Mouse (Mus musculus) neural tube, embryonic 12.5 days (tissue): ENCODE results near the gene Eml2. TPM values are rescaled to one million over a fixed set of nuclear protein-coding genes. Genes with fewer than 3 reads are reported as not detected.

ENCODE experiments used
- ATAC-seq: fragments of 200-750 bp; cut with Nextera tagmentation; 2 replicates; pipeline ENCODE4 v1.8.0; 2017; ENCODE audit warnings: low read depth, mild to moderate bottlenecking, moderate TSS enrichment, moderate library complexity; ENCODE audit not compliant: low FRiP score
- H3K27ac ChIP-seq: fragments of 300-500 bp; sonication (generic); 2 replicates; pipeline ENCODE4 v1.5.1; 2016
- H3K27me3 ChIP-seq: fragments of 300-500 bp; sonication (generic); replicated peaks from 2 replicates; pipeline ENCODE4 v1.6.1; 2016; ENCODE audit warnings: mild to moderate bottlenecking
- H3K36me3 ChIP-seq: fragments of 300-500 bp; sonication (generic); 2 replicates; pipeline ENCODE4 v1.6.1; 2016; ENCODE audit warnings: mild to moderate bottlenecking
- H3K4me1 ChIP-seq: fragments of 300-500 bp; sonication (generic); 2 replicates; pipeline ENCODE4 v1.6.1; 2016
- H3K4me2 ChIP-seq: fragments of 300-500 bp; sonication (generic); replicated peaks from 2 replicates; pipeline ENCODE4 v1.6.1; 2016; ENCODE audit warnings: mild to moderate bottlenecking
- H3K4me3 ChIP-seq: fragments of 300-500 bp; sonication (generic); 2 replicates; pipeline ENCODE4 v1.5.1; 2016
- H3K9ac ChIP-seq: fragments of 300-500 bp; sonication (generic); 2 replicates; pipeline ENCODE4 v1.6.1; 2016; ENCODE audit warnings: mild to moderate bottlenecking
- H3K9me3 ChIP-seq: fragments of 300-500 bp; sonication (generic); 2 replicates; pipeline ENCODE4 v1.6.1; 2016; ENCODE audit warnings: mild to moderate bottlenecking
- WGBS: fragments of 180-500 bp; shearing (Covaris S2); methylation state at CpG from one replicate; pipeline ENCODE4 v1.1.7; 2016; 5-methylcytosine and 5-hydroxymethylcytosine counted together
- polyA plus RNA-seq: library from polyadenylated mRNA; unstranded; fragments of >200 nt; fragmentation: Nextera tagmentation; extraction: Ambion mirVana; gene quantifications from 2 replicates; pipeline ENCODE4 v1.2.1, GENCODE M21; 2016

The Eml2 gene
- polyA plus RNA-seq, 1 experiment from 2014 or later: 6.6 TPM

- H3K9ac ChIP-seq: no peak overlapping the region
- H3K9me3 ChIP-seq: no peaks in the 10 kb centered on the region
- 4% methylated on average over 1 of the region's 1 CpGs for WGBS
- H3K4me2 ChIP-seq: no peak overlapping the region; the same call in 1 of the 2 replicates
- no peak overlapping the region for H3K4me3 ChIP-seq
- peaks cover 2% of the 10 kb centered on the region; the same call in 1 of the 2 replicates for H3K36me3 ChIP-seq
- no peaks in the 10 kb centered on the region for H3K27me3 ChIP-seq
- H3K4me1 ChIP-seq: peaks cover 14% of the 10 kb centered on the region; the same call in 1 of the 2 replicates
- peak; percentile 94 for ATAC-seq
- H3K27ac ChIP-seq: no peak overlapping the region
These were observed 63.2 kb downstream of the Eml2 start for GRCm38 (mm10) chr7:19239423-19239822.

GRCm38 (mm10) chr7:19239986-19240385, 63.8 kb downstream of the Eml2 start:
- Histone ChIP-seq H3K36me3 (peaks cover 8% of the 10 kb centered on the region), H3K4me3 (no peak overlapping the region), H3K27me3 (no peaks in the 10 kb centered on the region), H3K4me2 (no peak overlapping the region), H3K9me3 (no peaks in the 10 kb centered on the region), H3K9ac (no peak overlapping the region), H3K27ac (no peak overlapping the region), H3K4me1 (peaks cover 14% of the 10 kb centered on the region; the same call in 1 of the 2 replicates)
- 0 out of 2 replicates have a peak, but pooled peaks have one; percentile 35 for ATAC-seq
- 78% methylated on average over 4 of the region's 4 CpGs for WGBS

- H3K9me3 ChIP-seq: no peaks in the 10 kb centered on the region
- ATAC-seq: no peak
- no peak overlapping the region for H3K9ac ChIP-seq
- peaks cover 18% of the 10 kb centered on the region for H3K36me3 ChIP-seq
- no peak overlapping the region for H3K27ac ChIP-seq
- H3K4me3 ChIP-seq: no peak overlapping the region
- H3K4me2 ChIP-seq: no peak overlapping the region
- H3K4me1 ChIP-seq: peaks cover 14% of the 10 kb centered on the region; the same call in 1 of the 2 replicates
- no peaks in the 10 kb centered on the region for H3K27me3 ChIP-seq
- 89% methylated on average over 8 of the region's 8 CpGs for WGBS
These were observed 64.8 kb downstream of the Eml2 start for GRCm38 (mm10) chr7:19240905-19241463.

GRCm38 (mm10) chr7:19242005-19242404, 65.8 kb downstream of the Eml2 start:
- Histone ChIP-seq H3K4me3 (no peak overlapping the region), H3K27me3 (no peaks in the 10 kb centered on the region), H3K36me3 (peaks cover 22% of the 10 kb centered on the region), H3K4me2 (no peak overlapping the region), H3K9me3 (no peaks in the 10 kb centered on the region), H3K4me1 (peaks cover 14% of the 10 kb centered on the region; the same call in 1 of the 2 replicates), H3K27ac (no peak overlapping the region), H3K9ac (no peak overlapping the region)
- no peak for ATAC-seq
- WGBS: 89% methylated on average over 1 of the region's 1 CpGs

- Histone ChIP-seq H3K9ac (peak overlapping the region; percentile 35; the same call in 1 of the 2 replicates), H3K4me3 (no peak overlapping the region), H3K36me3 (peaks cover 29% of the 10 kb centered on the region), H3K27ac (no peak overlapping the region), H3K9me3 (no peaks in the 10 kb centered on the region), H3K4me1 (peaks cover 14% of the 10 kb centered on the region; the same call in 1 of the 2 replicates), H3K27me3 (no peaks in the 10 kb centered on the region), H3K4me2 (no peak overlapping the region)
- WGBS: 77% methylated on average over 5 of the region's 5 CpGs
- no peak for ATAC-seq
These were observed 67.6 kb downstream of the Eml2 start for GRCm38 (mm10) chr7:19243858-19244257.

GRCm38 (mm10) chr7:19245083-19245482, 68.9 kb downstream of the Eml2 start:
- no peak overlapping the region for H3K9ac ChIP-seq
- no peak overlapping the region for H3K27ac ChIP-seq
- H3K36me3 ChIP-seq: peaks cover 29% of the 10 kb centered on the region
- no peak overlapping the region for H3K4me3 ChIP-seq
- H3K4me1 ChIP-seq: peaks cover 4% of the 10 kb centered on the region; the same call in 1 of the 2 replicates
- H3K27me3 ChIP-seq: no peaks in the 10 kb centered on the region
- ATAC-seq: no peak
- 94% methylated on average over 3 of the region's 3 CpGs for WGBS
- no peak overlapping the region for H3K4me2 ChIP-seq
- no peaks in the 10 kb centered on the region for H3K9me3 ChIP-seq

GRCm38 (mm10) chr7:19246855-19247254, 70.6 kb downstream of the Eml2 start:
- Histone ChIP-seq H3K36me3 (peaks cover 29% of the 10 kb centered on the region), H3K9ac (no peak overlapping the region)

GRCm38 (mm10) chr7:19247511-19247910, 71.3 kb downstream of the Eml2 start:
- Histone ChIP-seq H3K9me3 (no peaks in the 10 kb centered on the region), H3K4me2 (no peak overlapping the region), H3K4me1 (no peaks in the 10 kb centered on the region; the same call in 1 of the 2 replicates), H3K27me3 (no peaks in the 10 kb centered on the region), H3K36me3 (peaks cover 29% of the 10 kb centered on the region), H3K9ac (no peak overlapping the region), H3K27ac (no peak overlapping the region), H3K4me3 (no peak overlapping the region)
- 93% methylated on average over 2 of the region's 2 CpGs for WGBS
- ATAC-seq: no peak

More at GRCm38 (mm10) chr7:19246855-19247254, 70.6 kb downstream of the Eml2 start:
- Histone ChIP-seq H3K4me3 (no peak overlapping the region), H3K4me1 (no peaks in the 10 kb centered on the region; the same call in 1 of the 2 replicates), H3K27ac (no peak overlapping the region), H3K4me2 (no peak overlapping the region), H3K27me3 (no peaks in the 10 kb centered on the region), H3K9me3 (no peaks in the 10 kb centered on the region)
- ATAC-seq: no peak
- 90% methylated on average over 1 of the region's 1 CpGs for WGBS

- Histone ChIP-seq H3K9ac (no peak overlapping the region), H3K27ac (no peak overlapping the region), H3K4me2 (no peak overlapping the region), H3K9me3 (no peaks in the 10 kb centered on the region), H3K4me3 (no peak overlapping the region), H3K4me1 (no peaks in the 10 kb centered on the region), H3K36me3 (peaks cover 27% of the 10 kb centered on the region), H3K27me3 (no peaks in the 10 kb centered on the region)
- 86% methylated on average over 4 of the region's 4 CpGs for WGBS
- no peak for ATAC-seq
These were observed 75.9 kb downstream of the Eml2 start for GRCm38 (mm10) chr7:19252078-19252477.

- H3K4me2 ChIP-seq: no peak overlapping the region
These were observed 77.2 kb downstream of the Eml2 start for GRCm38 (mm10) chr7:19253437-19253836.

GRCm38 (mm10) chr7:19255395-19255794, 79.2 kb downstream of the Eml2 start:
- no peaks in the 10 kb centered on the region for H3K4me1 ChIP-seq
- 88% methylated on average over 17 of the region's 17 CpGs for WGBS
- no peak overlapping the region for H3K27ac ChIP-seq
- no peaks in the 10 kb centered on the region for H3K9me3 ChIP-seq
- no peak for ATAC-seq
- no peaks in the 10 kb centered on the region for H3K27me3 ChIP-seq
- no peak overlapping the region for H3K9ac ChIP-seq
- no peak overlapping the region for H3K4me3 ChIP-seq
- no peak overlapping the region for H3K4me2 ChIP-seq
- peaks cover 52% of the 10 kb centered on the region for H3K36me3 ChIP-seq

More at GRCm38 (mm10) chr7:19253437-19253836, 77.2 kb downstream of the Eml2 start:
- WGBS: 68% methylated on average over 5 of the region's 5 CpGs
- Histone ChIP-seq H3K27ac (no peak overlapping the region), H3K9me3 (no peaks in the 10 kb centered on the region), H3K4me1 (no peaks in the 10 kb centered on the region), H3K4me3 (no peak overlapping the region), H3K9ac (no peak overlapping the region), H3K27me3 (no peaks in the 10 kb centered on the region), H3K36me3 (peaks cover 35% of the 10 kb centered on the region)
- no peak for ATAC-seq
